Mouse (Mus musculus) MEL (cell line): Measurements from ENCODE around the gene Wdr18.

Experiments
- CTCF ChIP-seq, 3 experiments: IDR thresholded peaks in 2 of 3; conservative IDR thresholded peaks in 1 of 3; 2 replicates each; pipeline ENCODE4 v1.5.1; 2011 to 2012; ENCODE audit warnings: low read length in 3 of 3, low read depth in 2 of 3, mild to moderate bottlenecking in 2 of 3, improper control_type of control experiment in 1 of 3, inconsistent platforms in 1 of 3, mixed read lengths in 1 of 3, moderate library complexity in 1 of 3; ENCODE audit not compliant: control insufficient read depth in 1 of 3, insufficient read depth in 1 of 3, poor library complexity in 1 of 3, severe bottlenecking in 1 of 3
- EP300 ChIP-seq, 2 experiments: IDR thresholded peaks; 2 replicates each; pipeline ENCODE4 v1.6.1; 2011; ENCODE audit warnings: improper control_type of control experiment in 2 of 2, low read length in 2 of 2, low read depth in 1 of 2, mild to moderate bottlenecking in 1 of 2
- GATA1 ChIP-seq: IDR thresholded peaks from 2 replicates; pipeline ENCODE4 v1.6.1; 2011; ENCODE audit warnings: low read depth, low read length, improper control_type of control experiment
- POLR2AphosphoS2 ChIP-seq: IDR thresholded peaks from 2 replicates; pipeline ENCODE4 v1.6.1; 2011; ENCODE audit warnings: low read length, improper control_type of control experiment
- SMC3 ChIP-seq: IDR thresholded peaks from 2 replicates; pipeline ENCODE4 v1.6.1; 2011; ENCODE audit warnings: low read depth, low read length, improper control_type of control experiment
- ZC3H11A ChIP-seq: IDR thresholded peaks from 2 replicates; pipeline ENCODE4 v1.6.1; 2012; ENCODE audit warnings: low read depth, mild to moderate bottlenecking, inconsistent platforms, low read length, improper control_type of control experiment
- ZNF384 ChIP-seq: IDR thresholded peaks from 2 replicates; pipeline ENCODE4 v1.6.1; 2012; ENCODE audit warnings: low read depth, mild to moderate bottlenecking, inconsistent platforms, low read length, improper control_type of control experiment

DNA sequence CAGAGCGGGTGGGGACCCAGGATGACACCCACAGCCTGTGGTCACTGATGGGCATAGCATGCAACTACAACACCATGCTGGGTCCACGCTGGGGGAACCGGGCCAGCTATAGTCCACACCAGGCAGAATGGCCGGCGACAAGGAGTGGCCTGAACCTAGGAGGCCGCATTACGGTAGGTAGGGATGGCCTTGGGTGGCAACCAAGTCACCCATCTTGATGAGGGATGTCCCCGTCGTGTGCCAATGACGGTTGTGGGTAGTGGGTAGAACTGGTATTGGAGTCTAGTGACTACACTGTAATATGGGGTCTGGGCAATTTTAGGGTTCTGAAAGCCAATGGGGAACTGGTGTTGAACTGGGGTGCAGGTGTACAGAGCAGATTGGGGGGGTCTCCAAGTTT lies 57.0 kb downstream of the Wdr18 start:
- TF ChIP-seq GATA1 (no peak), POLR2AphosphoS2 (no peak), CTCF (IDR thresholded peaks at IDR 0.05 in 2 of 3, conservative IDR thresholded peaks at IDR 0.05 in 1 of 3; ENCODE audit: control insufficient read depth in 1 of 3, insufficient read depth in 1 of 3, low read depth in 2 of 3, low read length in 3 of 3, poor library complexity in 1 of 3, severe bottlenecking in 1 of 3) (no peak), ZC3H11A (no peak), EP300 (IDR thresholded peaks at IDR 0.05; ENCODE audit: low read depth in 1 of 2, low read length in 2 of 2) (no peak), SMC3 (no peak), ZNF384 (no peak)
